Mouse (Mus musculus) brain, embryonic 14.5 days (tissue): ENCODE results near the gene Dennd6a.

Source experiments
- CTCF ChIP-seq: fragments of 200-500 bp; IDR thresholded peaks from 2 replicates; pipeline ENCODE4 v1.5.1; 2012; ENCODE audit warnings: inconsistent platforms, mild to moderate bottlenecking, moderate library complexity, borderline replicate concordance; ENCODE audit not compliant: insufficient read depth, insufficient read length; ENCODE audit errors: extremely low read depth
- POLR2A ChIP-seq: fragments of 200-500 bp; IDR thresholded peaks from 2 replicates; pipeline ENCODE4 v1.6.1; 2012; ENCODE audit warnings: mild to moderate bottlenecking, inconsistent platforms, borderline replicate concordance; ENCODE audit not compliant: poor library complexity, insufficient read depth, insufficient read length, severe bottlenecking; ENCODE audit errors: extremely low read depth

DNA sequence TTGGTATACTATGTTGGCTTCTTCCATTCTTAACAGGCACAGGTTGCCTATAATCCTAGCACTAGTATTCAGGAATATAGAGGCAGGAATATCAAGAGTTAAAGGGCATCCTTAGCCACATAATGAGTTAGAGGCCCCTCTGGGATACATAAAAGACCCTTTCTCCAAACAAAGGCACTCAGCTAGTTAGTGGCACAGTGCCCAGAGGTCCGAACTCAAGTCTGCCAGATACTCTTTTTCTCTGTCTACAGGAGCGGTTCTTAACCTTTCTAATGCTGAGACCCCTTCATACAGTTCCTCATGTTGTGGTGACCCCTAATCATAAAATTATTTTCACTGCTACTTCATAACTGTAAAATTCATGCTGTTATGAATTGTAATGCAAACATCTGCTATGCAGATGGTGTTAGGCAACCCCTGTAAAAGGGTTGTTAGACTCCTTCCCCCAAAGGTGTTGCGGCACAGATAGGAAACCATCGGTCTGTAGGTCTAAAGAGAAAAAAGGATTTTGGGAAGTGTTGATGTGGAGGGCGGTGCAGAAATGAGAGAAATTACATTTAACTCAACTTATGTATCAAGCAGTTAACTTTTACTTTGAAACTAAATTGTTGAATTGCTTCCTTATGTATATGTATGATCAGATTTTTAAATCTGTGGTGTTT lies 72.5 kb downstream of the Dennd6a start:
- no peak for TF ChIP-seq CTCF
- TF ChIP-seq POLR2A, result no peak
